Mouse (Mus musculus) neural tube, embryonic 13.5 days (tissue): ENCODE measurements at regions not wholly inside any gene's neighbourhood (a gene's known extent, or its start where the extent isn't known, plus 50 kb on each side); places are given as distances from the start of the nearest gene placed in this dataset.

Experiments
- ATAC-seq: fragments of 200-750 bp; cut with Nextera tagmentation; 2 replicates; pipeline ENCODE4 v1.8.0; 2017; ENCODE audit warnings: low read depth, mild to moderate bottlenecking, moderate TSS enrichment, moderate library complexity
- H3K27ac ChIP-seq: fragments of 300-500 bp; sonication (generic); replicated peaks from 2 replicates; pipeline ENCODE4 v1.5.1; 2015; ENCODE audit warnings: moderate library complexity, mild to moderate bottlenecking, inconsistent platforms
- H3K27me3 ChIP-seq: fragments of 300-500 bp; sonication (generic); 2 replicates; pipeline ENCODE4 v1.6.1; 2015; ENCODE audit warnings: mild to moderate bottlenecking, inconsistent platforms
- H3K36me3 ChIP-seq: fragments of 300-500 bp; sonication (generic); 2 replicates; pipeline ENCODE4 v1.6.1; 2015; ENCODE audit warnings: mild to moderate bottlenecking, inconsistent platforms
- H3K4me1 ChIP-seq: fragments of 300-500 bp; sonication (generic); replicated peaks from 2 replicates; pipeline ENCODE4 v1.6.1; 2015; ENCODE audit warnings: inconsistent platforms
- H3K4me2 ChIP-seq: fragments of 300-500 bp; sonication (generic); 2 replicates; pipeline ENCODE4 v1.6.1; 2015; ENCODE audit warnings: inconsistent platforms, mild to moderate bottlenecking, moderate library complexity
- H3K4me3 ChIP-seq: fragments of 300-500 bp; sonication (generic); 2 replicates; pipeline ENCODE4 v1.5.1; 2015; ENCODE audit warnings: mild to moderate bottlenecking, inconsistent platforms
- H3K9ac ChIP-seq: fragments of 300-500 bp; sonication (generic); 2 replicates; pipeline ENCODE4 v1.6.1; 2015; ENCODE audit warnings: moderate library complexity, mild to moderate bottlenecking, inconsistent platforms
- H3K9me3 ChIP-seq: fragments of 300-500 bp; sonication (generic); 2 replicates; pipeline ENCODE4 v1.6.1; 2016; ENCODE audit warnings: inconsistent platforms
- WGBS: fragments of 180-500 bp; shearing (Covaris S2); methylation state at CpG from one replicate; pipeline ENCODE4 v1.1.7; 2015; 5-methylcytosine and 5-hydroxymethylcytosine counted together

DNA sequence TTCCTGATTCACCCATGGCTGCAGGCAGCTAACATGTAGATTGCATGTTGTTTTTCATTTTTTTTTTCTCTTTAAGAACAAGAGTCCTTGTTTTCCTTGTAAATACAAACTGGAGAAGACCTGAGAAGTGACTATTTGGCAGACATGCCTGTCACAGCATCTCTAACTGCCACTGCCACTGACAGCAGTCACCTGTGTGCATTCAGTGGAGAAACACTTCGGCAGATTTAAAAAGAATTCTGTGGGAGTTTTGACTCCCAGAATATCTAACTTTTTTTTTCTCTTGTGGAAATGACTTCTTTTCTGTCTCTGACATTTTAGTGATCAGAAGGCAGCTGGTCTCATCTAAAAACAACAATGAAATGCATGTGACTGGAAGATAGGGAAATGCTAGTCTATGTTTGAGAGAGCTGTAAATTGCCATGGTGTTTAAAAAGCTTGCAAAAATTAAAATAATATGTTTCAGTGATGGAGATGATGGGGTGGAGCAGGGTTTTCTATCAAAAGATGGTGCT lies 526.0 kb upstream of the Agtr1b start:
- Histone ChIP-seq H3K9ac (no peak overlapping the region), H3K36me3 (no peaks in the 10 kb centered on the region), H3K4me3 (no peak overlapping the region), H3K9me3 (no peaks in the 10 kb centered on the region), H3K27me3 (no peaks in the 10 kb centered on the region), H3K27ac (no peak overlapping the region), H3K4me2 (no peak overlapping the region), H3K4me1 (no peaks in the 10 kb centered on the region)
- ATAC-seq, result no peak
- 61% methylated on average over 1 of the region's 1 CpGs for WGBS

DNA sequence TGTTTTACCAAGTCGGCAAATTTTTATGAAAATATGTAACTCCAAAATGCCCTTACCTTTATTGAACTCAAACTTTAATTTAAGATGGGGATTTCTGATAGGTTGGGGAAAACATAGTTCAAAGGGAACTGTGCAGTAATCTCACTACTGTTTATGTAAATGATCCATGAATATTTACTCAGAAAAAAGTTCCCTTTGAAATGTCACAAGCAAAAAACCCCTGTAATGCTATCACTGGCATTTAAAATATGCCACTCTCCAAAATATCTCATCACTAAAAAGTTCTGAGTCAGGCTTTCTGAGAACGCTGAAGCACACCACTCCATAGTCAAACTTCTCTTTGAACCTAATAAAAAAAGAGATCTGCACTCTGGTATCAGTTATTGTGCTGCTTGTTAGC lies 497.3 kb upstream of the Agtr1b start:
- no peaks in the 10 kb centered on the region for H3K4me1 ChIP-seq
- WGBS, result 88% methylated on average over 2 of the region's 2 CpGs

DNA sequence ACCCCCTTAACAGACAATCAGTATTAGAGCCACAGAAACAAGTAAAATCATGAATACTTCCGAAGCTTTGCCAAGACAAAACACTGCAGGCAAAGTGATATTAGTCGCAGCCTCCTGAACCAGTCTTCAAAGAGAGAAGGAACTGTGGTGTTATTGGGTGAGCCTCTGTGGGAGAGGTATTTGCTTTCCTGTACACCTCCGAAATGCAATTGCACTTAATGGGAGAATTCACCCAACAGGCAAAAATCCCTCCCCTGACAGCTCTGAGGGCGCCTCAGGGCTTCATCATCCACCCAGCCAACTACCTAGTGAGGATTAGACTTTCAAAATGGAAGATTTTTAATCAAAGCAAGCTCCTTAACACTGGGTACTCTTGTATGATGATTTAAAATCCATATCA lies 464.1 kb upstream of the Agtr1b start:
- no peak for ATAC-seq
- Histone ChIP-seq H3K36me3 (no peaks in the 10 kb centered on the region), H3K27ac (no peak overlapping the region), H3K27me3 (no peaks in the 10 kb centered on the region), H3K4me2 (no peak overlapping the region), H3K4me1 (no peaks in the 10 kb centered on the region), H3K9ac (no peak overlapping the region), H3K9me3 (no peaks in the 10 kb centered on the region), H3K4me3 (no peak overlapping the region)
- 77% methylated on average over 4 of the region's 4 CpGs for WGBS

More for the DNA sequence above, 497.3 kb upstream of the Agtr1b start:
- Histone ChIP-seq H3K9me3 (no peaks in the 10 kb centered on the region), H3K4me3 (no peak overlapping the region), H3K27me3 (no peaks in the 10 kb centered on the region), H3K36me3 (no peaks in the 10 kb centered on the region), H3K27ac (no peak overlapping the region), H3K9ac (no peak overlapping the region), H3K4me2 (no peak overlapping the region)
- no peak for ATAC-seq

DNA sequence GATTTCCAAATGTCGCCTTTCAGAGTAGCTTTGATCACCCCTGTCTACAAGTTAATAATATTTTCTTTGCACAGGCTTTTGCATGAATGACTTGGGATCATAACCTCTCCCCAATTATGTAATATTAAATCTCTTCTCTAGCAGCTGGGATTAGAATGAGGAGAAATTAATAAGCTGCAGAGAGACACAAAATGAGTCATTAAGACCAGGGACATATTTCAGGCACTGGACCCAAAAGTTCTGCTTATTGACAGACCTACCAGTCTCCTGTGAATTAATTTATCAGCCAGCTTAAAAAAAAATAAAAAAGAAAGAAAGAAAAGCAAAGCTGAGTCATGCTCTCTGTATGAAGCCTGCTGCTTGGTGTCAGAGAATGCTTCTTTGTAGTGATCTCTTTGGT lies 462.4 kb upstream of the Agtr1b start:
- H3K27me3 ChIP-seq, result no peaks in the 10 kb centered on the region
- ATAC-seq, result no peak
- H3K9me3 ChIP-seq, result no peaks in the 10 kb centered on the region
- H3K9ac ChIP-seq, result no peak overlapping the region
- no peaks in the 10 kb centered on the region for H3K36me3 ChIP-seq
- no peak overlapping the region for H3K4me3 ChIP-seq
- H3K4me1 ChIP-seq, result no peaks in the 10 kb centered on the region
- no peak overlapping the region for H3K27ac ChIP-seq
- no peak overlapping the region for H3K4me2 ChIP-seq
- WGBS, result 70% methylated on average over 1 of the region's 1 CpGs

GRCm38 (mm10) chr3:20828811-20829210 lies 461.8 kb upstream of the Agtr1b start:
- no peak for ATAC-seq
- Histone ChIP-seq H3K4me1 (no peaks in the 10 kb centered on the region), H3K9ac (no peak overlapping the region), H3K27ac (no peak overlapping the region), H3K27me3 (no peaks in the 10 kb centered on the region), H3K36me3 (no peaks in the 10 kb centered on the region), H3K4me2 (no peak overlapping the region), H3K9me3 (no peaks in the 10 kb centered on the region), H3K4me3 (no peak overlapping the region)
- 87% methylated on average over 3 of the region's 3 CpGs for WGBS

GRCm38 (mm10) chr3:20825661-20826334 lies 458.8 kb upstream of the Agtr1b start:
- no peak for ATAC-seq
- Histone ChIP-seq H3K27ac (no peak overlapping the region), H3K4me1 (no peaks in the 10 kb centered on the region), H3K9me3 (no peaks in the 10 kb centered on the region), H3K9ac (no peak overlapping the region), H3K4me2 (no peak overlapping the region), H3K36me3 (no peaks in the 10 kb centered on the region), H3K27me3 (no peaks in the 10 kb centered on the region), H3K4me3 (no peak overlapping the region)
- 88% methylated on average over 4 of the region's 4 CpGs for WGBS

- H3K36me3 ChIP-seq, result no peaks in the 10 kb centered on the region
- H3K4me2 ChIP-seq, result no peak overlapping the region
- H3K9ac ChIP-seq, result no peak overlapping the region
- H3K27me3 ChIP-seq, result no peaks in the 10 kb centered on the region
- 52% methylated on average over 1 of the region's 1 CpGs for WGBS
- no peak overlapping the region for H3K4me3 ChIP-seq
- H3K9me3 ChIP-seq, result no peaks in the 10 kb centered on the region
- H3K4me1 ChIP-seq, result no peaks in the 10 kb centered on the region
- no peak overlapping the region for H3K27ac ChIP-seq
- ATAC-seq, result no peak
These were observed 455.2 kb upstream of the Agtr1b start for GRCm38 (mm10) chr3:20822226-20822625.

DNA sequence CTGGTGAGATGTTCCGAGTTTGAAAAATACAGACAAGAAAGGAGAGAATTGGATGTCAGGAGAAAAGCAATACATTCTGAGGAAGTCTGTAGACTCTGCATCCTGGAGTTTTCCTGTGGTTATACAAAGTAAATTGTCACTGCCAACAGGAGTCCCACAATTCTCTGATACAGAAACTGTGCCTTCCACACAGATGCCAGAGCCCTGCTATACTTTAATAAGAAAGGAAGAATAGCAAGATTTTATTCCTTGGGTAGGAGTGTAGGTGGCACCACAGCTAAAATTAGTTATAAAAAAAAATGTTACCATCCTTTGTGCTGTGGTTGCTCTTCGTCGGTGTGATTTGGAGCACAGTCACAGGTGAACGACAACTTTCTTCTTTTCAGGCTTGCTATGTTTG lies 454.7 kb upstream of the Agtr1b start:
- Histone ChIP-seq H3K4me1 (no peaks in the 10 kb centered on the region), H3K9ac (no peak overlapping the region), H3K27ac (no peak overlapping the region), H3K27me3 (no peaks in the 10 kb centered on the region), H3K36me3 (no peaks in the 10 kb centered on the region), H3K4me2 (no peak overlapping the region), H3K4me3 (no peak overlapping the region), H3K9me3 (no peaks in the 10 kb centered on the region)
- no peak for ATAC-seq
- 89% methylated on average over 4 of the region's 4 CpGs for WGBS

DNA sequence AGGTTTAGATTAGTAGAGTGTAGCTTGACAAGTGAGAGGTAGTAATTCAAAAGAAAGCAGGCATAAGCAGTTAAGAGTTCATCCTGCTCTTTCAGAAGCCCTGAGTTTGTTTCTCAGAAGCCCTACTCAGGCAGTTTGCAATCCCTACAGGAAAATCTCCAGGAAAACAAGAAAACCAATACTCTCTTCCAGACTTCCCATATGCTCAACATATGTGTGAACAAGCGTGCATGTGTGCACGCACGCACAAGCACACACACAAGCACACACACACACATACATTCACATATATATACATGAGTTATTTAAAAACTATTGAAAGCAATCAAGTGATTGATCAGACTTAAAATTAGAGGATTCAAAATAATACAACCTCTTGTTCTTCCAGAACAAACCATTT lies 453.1 kb upstream of the Agtr1b start:
- no peaks in the 10 kb centered on the region for H3K27me3 ChIP-seq
- H3K4me3 ChIP-seq, result no peak overlapping the region
- no peaks in the 10 kb centered on the region for H3K9me3 ChIP-seq
- H3K4me1 ChIP-seq, result no peaks in the 10 kb centered on the region
- ATAC-seq, result no peak
- no peak overlapping the region for H3K9ac ChIP-seq
- no peaks in the 10 kb centered on the region for H3K36me3 ChIP-seq
- 90% methylated on average over 3 of the region's 3 CpGs for WGBS
- no peak overlapping the region for H3K4me2 ChIP-seq
- H3K27ac ChIP-seq, result no peak overlapping the region

DNA sequence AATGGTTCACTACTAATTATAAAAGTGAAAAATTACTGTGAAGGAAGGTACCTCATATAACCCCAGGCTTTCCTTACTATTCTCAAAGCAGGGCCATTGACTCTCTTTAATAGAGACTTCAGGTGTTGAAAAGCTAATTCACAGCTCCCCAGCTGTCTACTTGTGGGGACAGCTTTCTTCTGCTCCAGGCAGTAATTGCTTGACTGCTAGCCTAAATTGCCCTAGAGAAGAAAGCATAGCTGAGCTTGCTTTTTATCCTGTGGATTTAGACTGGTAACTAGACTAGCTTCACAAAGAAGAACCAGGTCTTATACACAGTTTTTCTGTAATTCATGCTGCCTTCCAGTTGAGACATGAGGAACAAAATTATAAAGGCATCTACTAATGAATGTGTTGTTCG lies 452.6 kb upstream of the Agtr1b start:
- Histone ChIP-seq H3K27me3 (no peaks in the 10 kb centered on the region), H3K4me2 (no peak overlapping the region), H3K4me3 (no peak overlapping the region), H3K9ac (no peak overlapping the region), H3K9me3 (no peaks in the 10 kb centered on the region), H3K4me1 (no peaks in the 10 kb centered on the region), H3K36me3 (no peaks in the 10 kb centered on the region), H3K27ac (no peak overlapping the region)
- 60% methylated on average over 1 of the region's 1 CpGs for WGBS
- no peak for ATAC-seq

DNA sequence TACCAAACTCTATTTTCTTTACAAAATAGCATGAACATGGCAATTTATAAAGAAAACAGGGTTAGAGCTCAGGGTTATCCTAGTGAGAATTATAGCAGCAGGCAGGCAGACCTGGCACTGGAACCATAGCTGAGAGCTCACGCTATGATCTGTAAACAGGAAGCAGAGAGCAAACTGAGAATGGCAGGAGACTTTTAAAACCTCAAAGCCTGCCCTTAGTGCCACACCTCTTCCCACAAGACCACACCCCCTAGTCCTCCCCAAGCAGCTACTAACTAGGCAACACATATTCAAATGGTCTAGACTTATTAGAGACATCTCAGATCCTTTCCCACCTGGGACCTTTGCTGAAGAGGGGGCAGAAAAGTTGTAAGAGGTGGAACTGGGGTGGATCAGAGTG lies 449.6 kb upstream of the Agtr1b start:
- Histone ChIP-seq H3K36me3 (no peaks in the 10 kb centered on the region), H3K4me1 (no peaks in the 10 kb centered on the region), H3K27me3 (no peaks in the 10 kb centered on the region), H3K9ac (no peak overlapping the region), H3K4me3 (no peak overlapping the region), H3K4me2 (no peak overlapping the region), H3K9me3 (no peaks in the 10 kb centered on the region), H3K27ac (no peak overlapping the region)
- ATAC-seq, result no peak
- WGBS, result 69% methylated on average over 1 of the region's 1 CpGs

- Histone ChIP-seq H3K9me3 (0 out of 2 replicates have a peak, but pooled peaks cover 4% of the 10 kb centered on the region), H3K4me1 (no peaks in the 10 kb centered on the region), H3K9ac (no peak overlapping the region), H3K27me3 (no peaks in the 10 kb centered on the region), H3K4me3 (no peak overlapping the region), H3K27ac (no peak overlapping the region), H3K36me3 (no peaks in the 10 kb centered on the region), H3K4me2 (no peak overlapping the region)
- WGBS, result 53% methylated on average over 1 of the region's 1 CpGs
- no peak for ATAC-seq
These were observed 427.3 kb upstream of the Agtr1b start for GRCm38 (mm10) chr3:20794256-20794655.

DNA sequence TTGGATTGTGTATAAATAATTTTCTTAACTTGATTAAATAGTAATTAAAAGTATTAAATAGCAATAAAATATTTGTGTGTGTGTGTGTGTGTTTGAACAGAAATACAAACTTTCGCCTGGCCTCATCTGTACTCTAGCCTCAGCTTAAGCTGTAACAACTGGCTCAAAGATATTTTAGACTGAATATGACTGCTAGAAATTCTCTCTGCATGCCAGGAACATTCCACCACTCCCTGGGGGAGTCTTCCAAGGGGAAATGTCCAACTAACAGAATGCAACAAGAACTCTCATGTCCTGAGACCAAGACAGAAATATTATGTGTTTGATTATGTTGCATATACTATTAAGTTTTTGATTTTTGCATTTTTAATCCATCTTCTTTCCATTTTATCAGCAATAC lies 425.5 kb upstream of the Agtr1b start:
- H3K27ac ChIP-seq, result no peak overlapping the region
- 86% methylated on average over 1 of the region's 1 CpGs for WGBS
- H3K4me2 ChIP-seq, result no peak overlapping the region
- H3K27me3 ChIP-seq, result no peaks in the 10 kb centered on the region
- no peaks in the 10 kb centered on the region for H3K36me3 ChIP-seq
- H3K4me3 ChIP-seq, result no peak overlapping the region
- no peak overlapping the region for H3K9ac ChIP-seq
- 0 out of 2 replicates have a peak, but pooled peaks cover 4% of the 10 kb centered on the region for H3K9me3 ChIP-seq
- ATAC-seq, result no peak
- no peaks in the 10 kb centered on the region for H3K4me1 ChIP-seq
